6 mouse cellular contexts compared by ENCODE assay signal in the genomic region with DNA sequence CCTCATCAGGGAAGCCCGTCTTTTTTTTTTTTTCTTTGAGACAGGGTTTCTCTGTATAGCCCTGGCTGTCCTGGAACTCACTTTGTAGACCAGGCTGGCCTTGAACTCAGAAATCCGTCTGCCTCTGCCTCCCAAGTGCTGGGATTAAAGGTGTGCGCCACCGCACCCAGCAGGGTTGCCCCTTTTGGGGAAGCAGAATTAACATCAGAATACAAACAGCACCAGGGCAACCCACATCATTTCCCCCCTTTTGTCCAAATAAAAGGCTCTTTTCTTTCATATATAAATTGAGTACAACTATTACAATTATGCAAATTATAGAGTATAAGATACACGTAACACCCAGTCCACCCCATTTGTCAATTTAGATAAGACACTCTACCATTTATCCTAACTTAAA. TPM values are rescaled to one million over a fixed set of nuclear protein-coding genes. Genes with fewer than 3 reads are reported as not detected.
DNase-seq lines count a peak whose midpoint lies in the region; ATAC-seq and TF ChIP-seq lines count a peak whose summit lies in the region.
"Not testable (repeated sequence)": the region's sequence is repeated elsewhere in the genome, so short reads cannot be mapped to it uniquely, and the experiment has no call there.

No protein-coding gene starts in this region.

- ATAC-seq in forebrain, embryonic 13.5 days, result peak; percentile 36; the same call in 1 of the 2 replicates
- ATAC-seq in midbrain, embryonic 15.5 days (replicated peaks), result peak; percentile 3; the same call in 1 of the 2 replicates
- ATAC-seq in neural tube, embryonic 12.5 days (ENCODE audit: low FRiP score, low read depth), result 0 out of 2 replicates have a peak, but pooled peaks have one; percentile 10

- not testable (repeated sequence) for H3K4me3 ChIP-seq in ES-Bruce4 (ENCODE audit: low read depth, low read length); forebrain, embryonic 13.5 days; midbrain, embryonic 15.5 days; neural tube, embryonic 12.5 days
- peak overlapping the region in 1 of 2 experiments; percentile 45; a peak in 1 of 4 replicates for H3K4me3 ChIP-seq in ES-E14 (ENCODE audit: insufficient read depth in 1 of 2, low read depth in 1 of 2, low read length in 2 of 2, poor library complexity in 1 of 2, severe bottlenecking in 1 of 2)

- not testable (repeated sequence) for H3K4me2 ChIP-seq in forebrain, embryonic 13.5 days; midbrain, embryonic 15.5 days; neural tube, embryonic 12.5 days (replicated peaks)

- not testable (repeated sequence) for DNase-seq in ES-E14 (ENCODE audit: low read depth, low spot score)
- DNase-seq in ZHBTc4 (ENCODE audit: low read depth, low spot score), result peak; percentile 66

- in situ Hi-C loops in ES-E14 (cut with MboI; ENCODE audit: low sequenced_read_pairs in 2 of 2, unreplicated experiment in 2 of 2), result not testable (repeated sequence)

- not testable (repeated sequence) for TF ChIP-seq CTCF in ES-Bruce4 (IDR thresholded peaks at IDR 0.05; ENCODE audit: low read depth, low read length)

- H3K27ac ChIP-seq in ES-Bruce4 (ENCODE audit: insufficient read depth, low read length); forebrain, embryonic 13.5 days; midbrain, embryonic 15.5 days; neural tube, embryonic 12.5 days: not testable (repeated sequence)
- H3K27ac ChIP-seq in ES-E14 (ENCODE audit: insufficient read depth, low read depth, low read length, poor library complexity, severe bottlenecking), result peak overlapping the region; percentile 90; the same call in 1 of the 2 replicates

- TF ChIP-seq POLR2A in ES-Bruce4 (IDR thresholded peaks at IDR 0.05; ENCODE audit: insufficient read depth, low read length), result not testable (repeated sequence)

- H3K9me3 ChIP-seq in ES-Bruce4 (replicated peaks; ENCODE audit: control insufficient read depth, insufficient read depth, low read length, poor library complexity, severe bottlenecking); ES-E14 (ENCODE audit: control insufficient read depth, insufficient read depth, low read depth, low read length); forebrain, embryonic 13.5 days (replicated peaks); midbrain, embryonic 15.5 days; neural tube, embryonic 12.5 days: not testable (repeated sequence)

- H3K9ac ChIP-seq in ES-Bruce4 (ENCODE audit: low read depth, poor library complexity, severe bottlenecking); forebrain, embryonic 13.5 days; midbrain, embryonic 15.5 days; neural tube, embryonic 12.5 days: not testable (repeated sequence)
- peak overlapping the region; percentile 53; the same call in 1 of the 2 replicates for H3K9ac ChIP-seq in ES-E14 (ENCODE audit: insufficient read depth, low read depth, low read length, poor library complexity, severe bottlenecking)

- H3K4me1 ChIP-seq in ES-Bruce4 (ENCODE audit: control insufficient read depth, insufficient read depth, low read length); forebrain, embryonic 13.5 days; midbrain, embryonic 15.5 days; neural tube, embryonic 12.5 days: not testable (repeated sequence)
- H3K4me1 ChIP-seq in ES-E14 (ENCODE audit: control insufficient read depth in 2 of 2, insufficient read depth in 2 of 2, low read length in 2 of 2, poor library complexity in 1 of 2), result peaks cover 0 to 11% of the 10 kb centered on the region in 2 experiments; a peak in 2 of 4 replicates

- 24% methylated on average over 5 of the region's 5 CpGs for WGBS in forebrain, embryonic 13.5 days
- 26% methylated on average over 5 of the region's 5 CpGs for WGBS in midbrain, embryonic 15.5 days
- WGBS in neural tube, embryonic 12.5 days, result 27% methylated on average over 5 of the region's 5 CpGs

- H3K27me3 ChIP-seq in ES-Bruce4 (ENCODE audit: control insufficient read depth, insufficient read depth, low read length, poor library complexity, severe bottlenecking); forebrain, embryonic 13.5 days; midbrain, embryonic 15.5 days (replicated peaks); neural tube, embryonic 12.5 days (replicated peaks): not testable (repeated sequence)

- H3K36me3 ChIP-seq in ES-Bruce4 (ENCODE audit: control insufficient read depth, insufficient read depth, low read length, poor library complexity, severe bottlenecking); ES-E14 (ENCODE audit: control insufficient read depth, insufficient read depth, low read length, poor library complexity, severe bottlenecking); forebrain, embryonic 13.5 days (ENCODE audit: poor library complexity, severe bottlenecking); midbrain, embryonic 15.5 days (replicated peaks); neural tube, embryonic 12.5 days: not testable (repeated sequence)

- TF ChIP-seq EP300 in ES-Bruce4 (IDR thresholded peaks at IDR 0.05; ENCODE audit: insufficient read depth, low read depth, low read length), result 0 out of 2 replicates have a peak, but pooled peaks have one; percentile 27

RNA-seq across cellular contexts. Expression of a gene that starts 16.7 kb away (rescaled TPM):
- polyA plus RNA-seq in ES-Bruce4 (2011; ENCODE audit: insufficient read depth, insufficient read length, low read depth, missing spikeins), result 293 and 327 TPM in 2 replicates
- 259 and 321 TPM in 2 replicates for total RNA-seq in ES-E14 (2012; rRNA removed)
- polyA plus RNA-seq in forebrain, embryonic 13.5 days (2015; fragmentation: Nextera tagmentation; extraction: Ambion mirVana), result 60.0 and 61.0 TPM in 2 replicates
- polyA plus RNA-seq in midbrain, embryonic 15.5 days (2015; fragmentation: Nextera tagmentation; extraction: Ambion mirVana), result 33.0 and 33.3 TPM in 2 replicates
- 65.6 and 66.0 TPM in 2 replicates for polyA plus RNA-seq in neural tube, embryonic 12.5 days (2016; fragmentation: Nextera tagmentation; extraction: Ambion mirVana)

RNA-seq across cellular contexts. Expression of a gene that starts 56.5 kb away (rescaled TPM):
- polyA plus RNA-seq in ES-Bruce4 (2011; ENCODE audit: insufficient read depth, insufficient read length, low read depth, missing spikeins), result 63.0 and 64.7 TPM in 2 replicates
- total RNA-seq in ES-E14 (2012; rRNA removed), result 117 and 127 TPM in 2 replicates
- polyA plus RNA-seq in forebrain, embryonic 13.5 days (2015; fragmentation: Nextera tagmentation; extraction: Ambion mirVana), result 173 and 174 TPM in 2 replicates
- polyA plus RNA-seq in midbrain, embryonic 15.5 days (2015; fragmentation: Nextera tagmentation; extraction: Ambion mirVana), result 111 and 117 TPM in 2 replicates
- 134 and 135 TPM in 2 replicates for polyA plus RNA-seq in neural tube, embryonic 12.5 days (2016; fragmentation: Nextera tagmentation; extraction: Ambion mirVana)
